Mouse (Mus musculus): Measurements from ENCODE around the gene Edem1. TPM values are rescaled to one million over a fixed set of nuclear protein-coding genes. Genes with fewer than 3 reads are reported as not detected.
"Not testable (repeated sequence)": the region's sequence is repeated elsewhere in the genome, so short reads cannot be mapped to it uniquely, and the experiment has no call there.

Gene Edem1
- total RNA-seq, 2 experiments from 2014 or later = 17.1 to 18.1 TPM

DNA sequence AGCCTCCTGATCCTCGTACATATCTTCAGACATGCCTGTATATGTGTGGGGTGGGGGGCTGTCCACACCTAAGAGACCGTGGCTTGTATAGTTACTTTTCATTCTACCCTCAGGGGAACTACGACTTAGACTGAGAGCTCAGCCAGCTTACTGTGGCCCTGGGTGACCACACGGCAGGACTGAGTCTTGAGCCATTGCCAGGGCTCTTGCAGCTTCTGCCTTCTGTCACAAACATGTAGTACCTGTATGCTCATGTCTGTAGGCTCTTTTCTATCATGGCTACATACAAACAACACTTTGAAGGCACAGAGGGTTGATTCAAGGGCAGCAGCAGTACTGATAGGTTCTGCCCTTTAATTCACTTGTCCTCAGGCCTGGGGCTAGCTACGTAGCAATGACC is 24.5 kb downstream of the Edem1 start:
- TF ChIP-seq CTCF (IDR thresholded peaks at IDR 0.05) = no peak
- no peak for DNase-seq (ENCODE audit: extremely low spot score in 1 of 2, low spot score in 2 of 2)
- no peak overlapping the region for H3K27ac ChIP-seq
- no peak overlapping the region for H3K4me3 ChIP-seq
- intact Hi-C loops (cut with DNase I) = no loop called here

GRCm38 (mm10) chr6:108858583-108858982 is 30.1 kb downstream of the Edem1 start:
- no peak for TF ChIP-seq CTCF (IDR thresholded peaks at IDR 0.05)
- no peak overlapping the region for H3K27ac ChIP-seq
- intact Hi-C loops (cut with DNase I) = no loop called here
- no peak for DNase-seq (ENCODE audit: extremely low spot score in 1 of 2, low spot score in 2 of 2)
- H3K4me3 ChIP-seq = no peak overlapping the region

GRCm38 (mm10) chr6:108861226-108861625 is 32.8 kb downstream of the Edem1 start:
- intact Hi-C loops (cut with DNase I) = no loop called here
- no peak for DNase-seq (ENCODE audit: extremely low spot score in 1 of 2, low spot score in 2 of 2)
- TF ChIP-seq CTCF (IDR thresholded peaks at IDR 0.05) = no peak
- Histone ChIP-seq H3K27ac (no peak overlapping the region), H3K4me3 (no peak overlapping the region)

DNA sequence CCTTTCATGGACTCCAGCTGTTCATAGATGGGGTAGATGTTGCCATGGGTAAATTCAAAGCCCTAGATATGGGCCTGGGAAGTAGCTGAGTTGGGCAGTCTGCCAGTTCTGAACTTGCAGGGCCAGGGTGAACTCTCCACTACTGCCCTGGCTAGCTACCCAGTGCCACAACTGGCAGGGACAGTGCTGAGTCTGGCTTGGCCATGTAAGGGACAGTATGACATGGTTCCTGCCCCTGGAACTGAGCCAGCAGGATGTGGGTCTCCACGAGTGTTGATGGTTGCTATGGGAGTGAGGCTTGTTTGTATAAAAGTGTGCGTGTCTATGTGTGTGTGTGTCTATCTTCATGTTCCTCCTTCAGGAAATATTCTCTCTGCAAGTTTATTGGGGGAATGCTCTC is 34.1 kb downstream of the Edem1 start:
- Histone ChIP-seq H3K4me3 (no peak overlapping the region), H3K27ac (no peak overlapping the region)
- DNase-seq (ENCODE audit: extremely low spot score in 1 of 2, low spot score in 2 of 2) = no peak
- intact Hi-C loops (cut with DNase I) = no loop called here
- no peak for TF ChIP-seq CTCF (IDR thresholded peaks at IDR 0.05)

DNA sequence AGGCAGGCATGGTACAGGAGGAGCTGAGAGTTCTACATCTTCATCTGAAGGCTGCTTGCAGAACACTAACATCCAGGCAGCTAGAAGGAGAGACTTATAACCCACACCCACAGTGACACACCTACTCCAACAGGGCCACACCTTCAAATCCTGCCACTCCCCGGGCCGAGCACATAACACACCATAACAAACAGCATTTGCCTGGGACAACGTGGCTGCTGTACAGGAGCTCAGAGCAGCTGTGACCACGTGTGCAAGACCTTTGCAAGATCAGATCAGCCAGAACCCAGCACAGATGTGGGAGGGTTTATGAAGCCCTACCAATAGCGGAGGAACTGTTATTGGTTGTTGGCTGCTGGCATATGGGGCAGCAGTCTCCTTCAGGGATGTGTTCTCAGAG is 37.9 kb downstream of the Edem1 start:
- TF ChIP-seq CTCF (IDR thresholded peaks at IDR 0.05) = no peak
- DNase-seq (ENCODE audit: extremely low spot score in 1 of 2, low spot score in 2 of 2) = no peak
- no peak overlapping the region for H3K4me3 ChIP-seq
- H3K27ac ChIP-seq = no peak overlapping the region
- intact Hi-C loops (cut with DNase I) = no loop called here

DNA sequence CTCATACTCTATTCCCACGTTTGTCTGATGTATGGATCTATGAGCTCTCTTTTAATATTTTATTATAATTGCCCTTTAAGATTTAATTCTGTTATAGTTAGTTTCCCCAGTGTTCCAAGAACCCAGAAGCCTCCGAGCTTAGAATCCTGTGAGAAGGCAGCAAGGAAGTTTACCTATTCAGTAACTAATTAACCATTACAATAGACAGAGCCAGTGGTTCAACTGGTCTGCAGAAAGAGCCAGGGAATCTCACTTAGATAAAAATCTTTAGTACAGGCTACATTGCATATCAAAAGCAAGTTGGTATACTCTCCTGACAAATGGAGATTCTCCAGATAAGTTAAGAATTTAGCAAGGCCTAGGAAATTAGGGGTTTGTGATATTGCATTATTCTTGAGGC is 40.6 kb downstream of the Edem1 start:
- DNase-seq (ENCODE audit: extremely low spot score in 1 of 2, low spot score in 2 of 2); H3K27ac ChIP-seq; H3K4me3 ChIP-seq; intact Hi-C loops (cut with DNase I): not testable (repeated sequence)

GRCm38 (mm10) chr6:108870421-108870820 is 42.0 kb downstream of the Edem1 start:
- H3K4me3 ChIP-seq = no peak overlapping the region
- no peak overlapping the region for H3K27ac ChIP-seq
- TF ChIP-seq CTCF (IDR thresholded peaks at IDR 0.05) = no peak
- intact Hi-C loops (cut with DNase I) = loop anchor here (5.0 kb wide), 1 partner anchor 277 kb away; no protein-coding TSS in a partner anchor
- DNase-seq (ENCODE audit: extremely low spot score in 1 of 2, low spot score in 2 of 2) = no peak

- TF ChIP-seq CTCF (IDR thresholded peaks at IDR 0.05) = no peak
Measured at GRCm38 (mm10) chr6:108871251-108871650, 42.8 kb downstream of the Edem1 start.

GRCm38 (mm10) chr6:108875344-108875743 is 46.9 kb downstream of the Edem1 start:
- peak; percentile 54 for TF ChIP-seq CTCF (IDR thresholded peaks at IDR 0.05)
- intact Hi-C loops (cut with DNase I) = no loop called here
- H3K27ac ChIP-seq = no peak overlapping the region
- no peak for DNase-seq (ENCODE audit: extremely low spot score in 1 of 2, low spot score in 2 of 2)
- H3K4me3 ChIP-seq = no peak overlapping the region

More at GRCm38 (mm10) chr6:108871251-108871650, 42.8 kb downstream of the Edem1 start:
- no peak overlapping the region for H3K27ac ChIP-seq
- intact Hi-C loops (cut with DNase I) = loop anchor here (5.0 kb wide), 1 partner anchor 276 kb away; no protein-coding TSS in a partner anchor
- no peak overlapping the region for H3K4me3 ChIP-seq
- no peak for DNase-seq (ENCODE audit: extremely low spot score in 1 of 2, low spot score in 2 of 2)

DNA sequence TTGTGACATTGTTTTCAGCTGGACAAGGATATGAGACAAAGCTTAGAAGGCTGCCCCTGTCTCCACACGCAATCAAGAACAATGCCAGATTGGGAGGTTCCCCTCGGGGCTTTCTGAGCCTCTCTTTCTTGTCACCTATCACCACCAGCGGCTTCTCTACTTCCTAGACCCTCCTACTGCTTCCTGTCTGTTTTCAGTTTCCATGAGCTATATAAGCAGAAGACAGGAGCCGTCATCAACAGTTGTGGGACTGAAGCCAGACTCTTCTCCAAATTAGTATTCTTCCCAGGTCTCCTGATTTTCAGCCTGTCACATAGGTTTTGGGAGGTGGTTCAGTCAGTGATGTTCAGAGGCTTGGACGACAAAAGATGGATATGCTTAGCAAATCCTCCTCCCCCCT is 47.6 kb downstream of the Edem1 start:
- no peak for DNase-seq (ENCODE audit: extremely low spot score in 1 of 2, low spot score in 2 of 2)
- intact Hi-C loops (cut with DNase I) = no loop called here
- H3K4me3 ChIP-seq = peak overlapping the region; percentile 16
- no peak for TF ChIP-seq CTCF (IDR thresholded peaks at IDR 0.05)
- H3K27ac ChIP-seq = peak overlapping the region; percentile 32; the same call in 1 of the 2 replicates

DNA sequence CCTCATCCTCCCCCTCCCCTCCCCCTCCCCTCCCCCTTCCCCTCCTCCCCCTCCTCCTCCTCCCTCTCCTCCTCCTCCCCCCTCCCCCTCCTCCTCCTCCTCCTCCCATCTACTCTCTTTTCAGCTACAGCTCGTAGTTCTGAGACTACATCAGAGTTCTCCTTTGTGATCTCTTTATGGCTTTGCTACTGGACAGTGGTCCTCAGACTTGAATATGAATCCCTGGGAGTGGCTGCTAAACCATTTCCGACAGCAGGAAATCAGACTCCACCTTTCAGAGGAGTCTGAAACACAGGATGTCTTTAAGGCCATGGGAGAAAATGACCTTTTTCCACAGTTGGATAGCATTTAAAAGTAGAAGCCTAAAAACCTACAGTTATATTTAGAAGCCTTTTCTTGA is 48.0 kb downstream of the Edem1 start:
- no peak for TF ChIP-seq CTCF (IDR thresholded peaks at IDR 0.05)
- intact Hi-C loops (cut with DNase I) = no loop called here
- Histone ChIP-seq H3K4me3 (no peak overlapping the region), H3K27ac (no peak overlapping the region)
- DNase-seq (ENCODE audit: extremely low spot score in 1 of 2, low spot score in 2 of 2) = no peak

- intact Hi-C loops (cut with DNase I) = no loop called here
- TF ChIP-seq CTCF (IDR thresholded peaks at IDR 0.05) = no peak
- Histone ChIP-seq H3K4me3 (no peak overlapping the region), H3K27ac (no peak overlapping the region)
- DNase-seq (ENCODE audit: extremely low spot score in 1 of 2, low spot score in 2 of 2) = no peak
Measured at GRCm38 (mm10) chr6:108880368-108881013, 52.0 kb downstream of the Edem1 start.

DNA sequence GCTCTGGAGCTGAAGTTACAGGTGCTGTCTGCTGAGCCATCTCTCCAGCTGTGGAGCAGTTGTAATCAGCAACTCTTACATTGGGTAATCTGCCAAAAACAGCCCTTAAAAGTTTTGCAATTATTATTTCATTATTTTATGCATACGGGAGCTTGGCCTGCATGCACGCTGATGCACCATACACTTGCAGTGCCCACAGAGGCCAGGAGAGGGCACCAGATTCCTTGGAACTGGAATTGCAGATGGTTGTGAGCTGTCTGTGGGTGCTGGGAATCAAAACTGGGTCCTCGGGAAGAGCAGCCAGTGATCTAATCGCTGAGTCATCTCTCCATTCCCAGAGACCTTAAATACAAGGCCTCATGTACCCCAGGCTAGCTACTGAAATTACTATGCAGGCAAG is 52.6 kb downstream of the Edem1 start:
- TF ChIP-seq CTCF (IDR thresholded peaks at IDR 0.05) = peak; percentile 30
- intact Hi-C loops (cut with DNase I) = no loop called here

More for the DNA sequence above, 52.6 kb downstream of the Edem1 start:
- no peak overlapping the region for H3K27ac ChIP-seq
- H3K4me3 ChIP-seq = no peak overlapping the region
- no peak for DNase-seq (ENCODE audit: extremely low spot score in 1 of 2, low spot score in 2 of 2)
